Mouse (Mus musculus): ENCODE measurements around the gene Cdkl2. TPM values are rescaled to one million over a fixed set of nuclear protein-coding genes. Genes with fewer than 3 reads are reported as not detected.

Gene Cdkl2
- total RNA-seq, 2 experiments from 2014 or later, result 3.2 to 3.4 TPM

DNA sequence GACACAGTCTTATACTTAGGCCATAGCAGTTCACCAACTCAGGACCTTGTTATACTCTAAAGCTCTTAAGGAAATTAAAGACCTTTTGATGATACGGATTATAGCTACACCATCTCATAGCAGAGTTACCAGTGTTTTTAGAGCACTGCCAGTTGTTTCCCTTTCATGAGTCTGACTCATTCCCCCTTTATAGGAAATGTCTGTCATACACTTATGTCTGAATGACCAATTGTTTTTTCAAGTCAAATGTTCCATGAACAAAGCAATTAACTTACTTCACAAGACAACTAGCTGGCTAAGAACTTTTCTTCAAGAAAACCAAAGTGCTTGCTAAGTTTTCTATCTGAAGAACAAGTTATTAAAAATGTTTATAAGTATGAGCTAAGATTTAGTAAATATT lies 83.7 kb downstream of the Cdkl2 start:
- DNase-seq, result no peak
- intact Hi-C loops (cut with DNase I), result loop anchor here (10.0 kb wide), 1 partner anchor 155 kb away; no protein-coding TSS in a partner anchor

DNA sequence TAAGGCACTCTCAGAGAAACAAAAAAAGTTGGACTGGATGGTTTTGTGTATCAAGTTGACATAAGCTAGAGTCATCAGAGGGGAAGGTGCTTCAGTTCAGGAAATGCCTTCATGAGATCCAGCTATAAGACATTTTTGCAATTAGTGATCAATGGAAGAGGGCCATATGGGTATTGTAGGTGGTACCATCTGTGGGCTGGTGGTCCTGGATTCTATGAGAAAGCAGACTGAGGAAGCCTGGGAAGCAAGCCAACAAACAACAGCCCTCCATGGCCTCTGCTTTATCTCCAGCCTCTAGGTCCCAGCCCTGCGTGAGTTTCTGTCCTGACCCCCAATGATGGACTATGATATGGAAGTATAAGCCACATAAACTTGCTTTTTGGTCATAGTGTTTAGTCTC lies 84.6 kb downstream of the Cdkl2 start:
- DNase-seq, result no peak
- intact Hi-C loops (cut with DNase I), result no loop called here

DNA sequence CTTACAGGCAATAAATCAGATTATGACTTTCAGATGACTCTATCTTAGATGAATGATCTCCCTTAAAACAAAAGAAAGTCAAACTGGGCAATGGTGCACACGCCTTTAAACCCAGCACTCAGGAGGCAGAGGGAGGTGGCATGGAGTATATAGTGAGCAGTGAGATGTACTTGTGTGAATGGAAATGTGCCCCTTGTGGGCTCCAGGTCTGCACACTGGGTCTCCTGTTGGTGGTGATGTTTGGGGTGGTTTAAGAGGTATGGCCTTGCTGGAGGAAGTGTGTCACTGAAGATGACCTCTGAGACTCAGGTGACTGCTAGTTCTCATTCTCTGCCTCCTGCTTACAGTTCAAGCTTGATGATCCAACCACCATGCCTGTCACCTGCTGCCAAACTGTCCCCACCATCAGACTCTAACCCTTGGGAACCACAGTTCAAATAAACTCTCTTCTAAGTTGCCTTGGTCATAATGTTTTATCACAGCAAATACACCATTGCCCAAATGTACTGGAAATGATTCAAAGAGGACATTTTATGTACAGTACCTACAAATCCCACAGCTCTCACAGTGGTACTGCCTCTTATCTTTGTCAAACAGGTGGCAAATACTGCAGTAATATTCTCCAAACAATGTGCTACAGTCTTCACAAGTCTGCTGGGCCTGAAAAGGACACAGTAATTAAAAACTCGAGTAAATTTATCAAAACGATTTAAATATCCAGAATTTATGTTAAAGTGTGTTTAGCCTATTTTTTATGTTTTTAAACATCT lies 86.5 kb downstream of the Cdkl2 start:
- no peak for DNase-seq
- intact Hi-C loops (cut with DNase I), result no loop called here

Other genes with a start within 250 kb of the Cdkl2 start
- 10 to 100 TPM; 21.7 to 26.0 TPM for gene Rchy1, start 80.8 kb downstream of the Cdkl2 start, total RNA-seq (2021)
- not detected for gene Odaph, start 56.4 kb downstream of the Cdkl2 start, total RNA-seq (2021)
- gene G3bp2, start 39.8 kb upstream of the Cdkl2 start, total RNA-seq (2021), result 10 to 100 TPM; 51.1 to 52.6 TPM
- 10 to 100 TPM; 56.2 to 60.0 TPM for gene Uso1, start 94.1 kb upstream of the Cdkl2 start, total RNA-seq (2021)
- gene U90926, start 171.5 kb upstream of the Cdkl2 start, total RNA-seq (2021), result not detected
- gene Ppef2, start 212.4 kb upstream of the Cdkl2 start, total RNA-seq (2021), result not detected
- 1 to 10 TPM; 4.4 to 5.3 TPM for gene Naaa, start 234.3 kb upstream of the Cdkl2 start, total RNA-seq (2021)